Mouse (Mus musculus): ENCODE measurements at regions not wholly inside any gene's neighbourhood (a gene's known extent, or its start where the extent isn't known, plus 50 kb on each side); places are given as distances from the start of the nearest gene placed in this dataset.

DNA sequence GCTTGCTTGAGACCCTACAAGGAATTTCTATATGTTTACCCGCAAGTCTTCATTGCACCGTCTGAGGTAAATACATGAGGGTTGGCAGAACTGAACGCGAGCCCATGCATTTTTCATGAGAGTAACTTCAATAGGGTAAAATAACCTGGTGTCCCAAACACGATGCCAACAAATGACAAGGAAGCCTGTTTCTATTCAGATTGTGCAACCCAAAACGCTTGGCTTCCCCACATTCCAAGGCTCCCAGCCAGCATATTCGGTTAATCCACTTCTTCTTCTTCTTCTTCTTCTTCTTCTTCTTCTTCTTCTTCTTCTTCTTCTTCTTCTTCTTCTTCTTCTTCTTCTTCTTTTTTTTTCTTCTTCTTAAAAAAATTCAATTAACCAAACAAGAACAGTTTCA is 616.4 kb downstream of the Kcnj2 start:
- Histone ChIP-seq H3K9ac (ENCODE audit: low read depth, low read length) (no peak overlapping the region), H3K79me2 (ENCODE audit: control insufficient read depth, insufficient read depth, low read length) (no peaks in the 10 kb centered on the region), H3K27me3 (ENCODE audit: control insufficient read depth, insufficient read depth, low read length) (no peaks in the 10 kb centered on the region), H3K27ac (replicated peaks; ENCODE audit: insufficient read depth, low read depth, low read length) (no peak overlapping the region), H3K4me3 (ENCODE audit: insufficient read depth, low read depth, low read length) (no peak overlapping the region), H3K4me1 (ENCODE audit: control insufficient read depth, insufficient read depth, low read length) (no peaks in the 10 kb centered on the region), H3K36me3 (ENCODE audit: control insufficient read depth, insufficient read depth, low read length) (no peaks in the 10 kb centered on the region)
- no peak for DNase-seq (ENCODE audit: extremely low read depth, low read depth, low spot score)
- TF ChIP-seq CTCF (IDR thresholded peaks at IDR 0.05; ENCODE audit: low read depth, low read length) = no peak
- TF ChIP-seq POLR2A (IDR thresholded peaks at IDR 0.05; ENCODE audit: extremely low read depth, insufficient read depth, low read length) = no peak
- WGBS = 85% methylated on average over 7 of the region's 7 CpGs

DNA sequence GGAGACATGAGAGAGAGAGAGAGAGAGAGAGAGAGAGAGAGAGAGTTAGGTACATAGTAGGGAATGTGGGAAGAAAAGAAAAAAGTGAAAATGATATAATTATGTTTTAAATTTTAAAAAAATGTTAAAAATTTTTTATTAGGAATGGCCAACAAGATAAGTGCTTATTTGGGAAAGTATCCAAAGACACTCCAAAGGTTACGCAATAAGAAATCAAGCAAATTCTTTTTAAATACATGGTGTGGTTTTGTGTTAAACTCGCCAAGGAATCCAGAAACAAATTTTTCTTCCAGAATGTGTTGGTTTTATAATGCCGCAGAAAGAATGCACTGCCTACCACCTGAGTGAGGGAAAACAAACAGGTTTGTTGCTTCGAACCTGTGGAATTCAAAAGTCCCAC is 617.9 kb downstream of the Kcnj2 start:
- TF ChIP-seq POLR2A (IDR thresholded peaks at IDR 0.05; ENCODE audit: extremely low read depth, insufficient read depth, low read length) (no peak), CTCF (IDR thresholded peaks at IDR 0.05; ENCODE audit: low read depth, low read length) (no peak)
- Histone ChIP-seq H3K79me2 (ENCODE audit: control insufficient read depth, insufficient read depth, low read length) (no peaks in the 10 kb centered on the region), H3K27me3 (ENCODE audit: control insufficient read depth, insufficient read depth, low read length) (no peaks in the 10 kb centered on the region), H3K9ac (ENCODE audit: low read depth, low read length) (no peak overlapping the region), H3K4me3 (ENCODE audit: insufficient read depth, low read depth, low read length) (no peak overlapping the region), H3K27ac (replicated peaks; ENCODE audit: insufficient read depth, low read depth, low read length) (no peak overlapping the region), H3K36me3 (ENCODE audit: control insufficient read depth, insufficient read depth, low read length) (no peaks in the 10 kb centered on the region), H3K4me1 (ENCODE audit: control insufficient read depth, insufficient read depth, low read length) (no peaks in the 10 kb centered on the region)
- peak; percentile 3 for DNase-seq (ENCODE audit: extremely low read depth, low read depth, low spot score)
- 78% methylated on average over 4 of the region's 4 CpGs for WGBS

DNA sequence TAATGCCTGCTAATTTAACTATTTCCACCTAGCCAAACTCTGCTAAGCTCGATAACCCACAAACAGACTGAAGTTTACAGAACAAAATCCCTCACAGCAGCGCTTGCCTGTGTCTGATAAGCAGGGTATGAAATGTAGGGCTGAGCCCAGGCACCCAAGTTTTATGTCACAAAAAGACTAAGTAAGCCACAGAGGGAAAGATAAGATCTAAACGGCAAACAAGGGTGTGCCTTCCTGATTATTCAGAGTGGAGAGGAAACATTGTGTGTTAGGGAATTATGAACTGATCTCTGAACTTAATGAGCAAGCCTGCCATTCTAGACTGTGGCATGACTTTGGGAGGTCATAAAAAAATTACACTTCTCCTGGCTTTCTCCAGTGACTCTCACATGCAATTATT is 621.8 kb downstream of the Kcnj2 start:
- no peak for TF ChIP-seq CTCF (IDR thresholded peaks at IDR 0.05; ENCODE audit: low read depth, low read length)
- no peak for TF ChIP-seq POLR2A (IDR thresholded peaks at IDR 0.05; ENCODE audit: extremely low read depth, insufficient read depth, low read length)
- DNase-seq (ENCODE audit: extremely low read depth, low read depth, low spot score) = no peak
- H3K27me3 ChIP-seq (ENCODE audit: control insufficient read depth, insufficient read depth, low read length) = no peaks in the 10 kb centered on the region
- H3K4me1 ChIP-seq (ENCODE audit: control insufficient read depth, insufficient read depth, low read length) = no peaks in the 10 kb centered on the region
- no peak overlapping the region for H3K4me3 ChIP-seq (ENCODE audit: insufficient read depth, low read depth, low read length)
- H3K36me3 ChIP-seq (ENCODE audit: control insufficient read depth, insufficient read depth, low read length) = no peaks in the 10 kb centered on the region
- WGBS = 13% methylated on average over 3 of the region's 3 CpGs
- no peak overlapping the region for H3K27ac ChIP-seq (replicated peaks; ENCODE audit: insufficient read depth, low read depth, low read length)
- H3K79me2 ChIP-seq (ENCODE audit: control insufficient read depth, insufficient read depth, low read length) = no peaks in the 10 kb centered on the region
- no peak overlapping the region for H3K9ac ChIP-seq (ENCODE audit: low read depth, low read length)

DNA sequence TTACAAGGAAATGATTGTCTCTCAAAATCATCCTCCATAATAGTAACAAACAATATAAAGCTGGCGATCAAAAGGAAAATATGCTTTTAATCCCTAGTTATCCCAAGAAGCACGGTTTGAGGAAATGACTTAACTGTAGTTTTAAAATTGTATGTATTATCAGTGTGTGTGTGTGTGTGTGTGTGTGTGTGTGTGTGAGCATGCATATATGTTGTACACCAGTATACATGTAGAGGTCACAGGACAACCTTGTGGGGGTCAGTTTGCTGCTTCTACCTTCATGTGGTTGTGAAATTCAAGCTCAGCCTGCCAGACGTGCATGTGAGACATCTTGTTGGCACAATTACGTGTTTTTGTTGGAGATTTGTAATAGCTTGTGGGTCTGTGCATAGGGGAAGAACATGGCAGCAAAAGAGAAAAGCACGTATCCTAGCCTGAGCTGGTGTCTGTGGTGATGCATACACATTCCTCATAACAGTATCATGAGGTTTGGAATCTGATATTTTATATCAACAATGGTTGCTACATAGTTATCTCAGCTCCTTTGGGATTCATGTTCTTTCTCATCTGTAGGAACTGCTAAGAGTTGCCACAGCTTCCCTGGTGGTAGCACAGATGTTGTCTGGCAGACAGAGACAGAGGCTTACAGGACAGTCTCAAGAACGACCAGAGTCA is 622.4 kb downstream of the Kcnj2 start:
- H3K9ac ChIP-seq (ENCODE audit: low read depth, low read length) = no peak overlapping the region
- H3K27me3 ChIP-seq (ENCODE audit: control insufficient read depth, insufficient read depth, low read length) = no peaks in the 10 kb centered on the region
- WGBS = 73% methylated on average over 6 of the region's 6 CpGs
- DNase-seq (ENCODE audit: extremely low read depth, low read depth, low spot score) = no peak
- H3K4me1 ChIP-seq (ENCODE audit: control insufficient read depth, insufficient read depth, low read length) = no peaks in the 10 kb centered on the region
- no peaks in the 10 kb centered on the region for H3K79me2 ChIP-seq (ENCODE audit: control insufficient read depth, insufficient read depth, low read length)
- TF ChIP-seq POLR2A (IDR thresholded peaks at IDR 0.05; ENCODE audit: extremely low read depth, insufficient read depth, low read length) (no peak), CTCF (IDR thresholded peaks at IDR 0.05; ENCODE audit: low read depth, low read length) (no peak)
- no peak overlapping the region for H3K27ac ChIP-seq (replicated peaks; ENCODE audit: insufficient read depth, low read depth, low read length)
- no peaks in the 10 kb centered on the region for H3K36me3 ChIP-seq (ENCODE audit: control insufficient read depth, insufficient read depth, low read length)
- no peak overlapping the region for H3K4me3 ChIP-seq (ENCODE audit: insufficient read depth, low read depth, low read length)

DNA sequence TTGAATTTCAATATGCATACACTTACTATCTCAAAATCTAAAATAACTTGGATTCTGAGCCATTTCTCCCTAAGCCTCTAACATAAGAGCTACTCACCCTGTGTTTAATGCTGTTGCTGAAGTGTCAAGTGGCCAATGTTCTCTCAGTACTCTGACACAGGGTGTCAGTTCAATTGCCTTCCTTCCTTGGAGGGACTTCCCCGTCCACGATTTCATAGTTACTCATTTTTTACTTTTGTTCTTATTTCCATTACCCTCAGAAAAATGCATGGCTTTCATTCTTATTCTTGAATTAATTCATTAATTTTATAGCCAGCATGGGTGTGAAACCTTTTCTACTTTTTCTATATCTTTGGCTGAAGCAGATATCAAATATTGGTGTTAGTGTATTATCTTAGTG is 623.9 kb downstream of the Kcnj2 start:
- no peak overlapping the region for H3K9ac ChIP-seq (ENCODE audit: low read depth, low read length)
- no peak for DNase-seq (ENCODE audit: extremely low read depth, low read depth, low spot score)
- H3K79me2 ChIP-seq (ENCODE audit: control insufficient read depth, insufficient read depth, low read length) = no peaks in the 10 kb centered on the region
- WGBS = 80% methylated on average over 2 of the region's 2 CpGs
- no peaks in the 10 kb centered on the region for H3K36me3 ChIP-seq (ENCODE audit: control insufficient read depth, insufficient read depth, low read length)
- TF ChIP-seq POLR2A (IDR thresholded peaks at IDR 0.05; ENCODE audit: extremely low read depth, insufficient read depth, low read length) = no peak
- TF ChIP-seq CTCF (IDR thresholded peaks at IDR 0.05; ENCODE audit: low read depth, low read length) = no peak
- H3K27ac ChIP-seq (replicated peaks; ENCODE audit: insufficient read depth, low read depth, low read length) = no peak overlapping the region
- H3K4me1 ChIP-seq (ENCODE audit: control insufficient read depth, insufficient read depth, low read length) = no peaks in the 10 kb centered on the region
- no peaks in the 10 kb centered on the region for H3K27me3 ChIP-seq (ENCODE audit: control insufficient read depth, insufficient read depth, low read length)
- H3K4me3 ChIP-seq (ENCODE audit: insufficient read depth, low read depth, low read length) = no peak overlapping the region

DNA sequence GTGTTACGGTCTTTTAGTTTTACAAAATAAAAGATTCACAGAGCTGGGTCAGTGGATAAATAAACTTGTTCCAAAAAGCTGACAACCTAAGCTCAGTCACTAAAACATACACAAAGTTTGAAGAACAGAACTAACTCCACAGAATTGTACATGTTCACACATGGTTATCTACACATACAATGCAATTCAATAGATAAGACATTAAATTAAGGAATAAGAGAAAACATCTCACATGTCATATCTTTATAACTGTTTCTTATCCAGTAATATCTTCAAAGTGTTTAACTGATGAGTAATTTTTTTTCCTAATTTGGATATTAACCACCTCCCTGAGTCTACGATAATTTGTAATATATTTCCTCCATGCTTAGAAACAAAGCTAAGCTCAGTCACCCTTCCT is 625.5 kb downstream of the Kcnj2 start:
- no peak overlapping the region for H3K4me3 ChIP-seq (ENCODE audit: insufficient read depth, low read depth, low read length)
- H3K36me3 ChIP-seq (ENCODE audit: control insufficient read depth, insufficient read depth, low read length) = no peaks in the 10 kb centered on the region
- H3K9ac ChIP-seq (ENCODE audit: low read depth, low read length) = no peak overlapping the region
- H3K27ac ChIP-seq (replicated peaks; ENCODE audit: insufficient read depth, low read depth, low read length) = no peak overlapping the region
- 88% methylated on average over 2 of the region's 2 CpGs for WGBS
- H3K4me1 ChIP-seq (ENCODE audit: control insufficient read depth, insufficient read depth, low read length) = no peaks in the 10 kb centered on the region
- no peak for DNase-seq (ENCODE audit: extremely low read depth, low read depth, low spot score)
- no peaks in the 10 kb centered on the region for H3K27me3 ChIP-seq (ENCODE audit: control insufficient read depth, insufficient read depth, low read length)
- H3K79me2 ChIP-seq (ENCODE audit: control insufficient read depth, insufficient read depth, low read length) = no peaks in the 10 kb centered on the region
- no peak for TF ChIP-seq CTCF (IDR thresholded peaks at IDR 0.05; ENCODE audit: low read depth, low read length)
- TF ChIP-seq POLR2A (IDR thresholded peaks at IDR 0.05; ENCODE audit: extremely low read depth, insufficient read depth, low read length) = no peak
